18 mouse cellular contexts compared by ENCODE assay signal in the genomic region with DNA sequence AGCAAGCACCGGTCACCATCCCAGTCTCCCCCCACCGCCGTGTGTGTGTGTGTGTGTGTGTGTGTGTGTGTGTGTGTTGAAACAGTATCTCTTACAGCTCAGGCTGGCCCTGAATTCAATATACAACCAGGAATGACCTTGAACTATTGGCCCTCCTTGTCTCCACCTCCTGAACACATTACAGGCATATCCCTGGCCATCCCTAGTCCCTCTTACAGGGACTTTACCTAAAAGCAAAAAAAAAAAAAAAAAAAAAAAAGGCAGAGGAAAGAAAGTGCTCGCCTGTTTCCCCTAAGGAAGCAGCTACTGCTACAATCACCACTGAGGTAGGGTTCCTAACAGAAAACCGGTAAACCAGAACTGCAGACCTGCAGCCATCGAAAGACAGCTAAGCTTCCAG. TPM values are rescaled to one million over a fixed set of nuclear protein-coding genes. Genes with fewer than 3 reads are reported as not detected.
DNase-seq lines count a peak whose midpoint lies in the region; ATAC-seq and TF ChIP-seq lines count a peak whose summit lies in the region.
"Had no signal": no experiment of that assay in that cellular context is flagged by ENCODE, and none has a peak within 500 bp of the region (broad histone marks: within the 10 kb centered on the region; RNA-seq: fewer than 3 reads in every experiment).

No protein-coding gene starts in this region.

- no peak for TF ChIP-seq CTCF in liver, adult 2 months (IDR thresholded peaks at IDR 0.05; ENCODE audit: low read depth, low read length)
- TF ChIP-seq CTCF in liver, postnatal 0 days (IDR thresholded peaks at IDR 0.05; ENCODE audit: low read depth), result no peak
- TF ChIP-seq CTCF in intestine, postnatal 0 days (IDR thresholded peaks at IDR 0.05; ENCODE audit: low read depth), result no peak

- 63% methylated on average over 6 of the region's 6 CpGs for WGBS in heart, embryonic 14.5 days
- WGBS in liver, adult 2 months, result 68% methylated on average over 6 of the region's 6 CpGs
- 38% methylated on average over 6 of the region's 6 CpGs for WGBS in liver, postnatal 0 days (ENCODE audit: insufficient replicate concordance)
- 43% methylated on average over 6 of the region's 6 CpGs for WGBS in intestine, postnatal 0 days

- peak overlapping the region; percentile 2 to 45; a peak in 2 of 4 replicates for H3K27ac ChIP-seq in heart, embryonic 14.5 days (replicated peaks in 1 of 2; ENCODE audit: control insufficient read depth in 1 of 2, insufficient read depth in 1 of 2, low read depth in 2 of 2, low read length in 2 of 2)
- H3K27ac ChIP-seq in liver, adult 2 months (replicated peaks; ENCODE audit: insufficient read depth, low read depth, low read length), result no peak overlapping the region
- H3K27ac ChIP-seq in liver, postnatal 0 days (ENCODE audit: low read depth), result no peak overlapping the region
- peak overlapping the region; percentile 35 for H3K27ac ChIP-seq in intestine, postnatal 0 days (ENCODE audit: low read depth, low read length)
- H3K27ac ChIP-seq: hindbrain, postnatal 0 days; layer of hippocampus, adult 2 months; midbrain, embryonic 10.5 days; neural tube, embryonic 12.5 days had no signal

- H3K79me2 ChIP-seq in liver, adult 2 months (ENCODE audit: control insufficient read depth, insufficient read depth, low read length), result peaks cover 15% of the 10 kb centered on the region; the same call in 1 of the 2 replicates

- ATAC-seq in heart, embryonic 14.5 days (ENCODE audit: insufficient number of reproducible peaks, insufficient read depth, low FRiP score, low read depth), result no peak
- no peak for ATAC-seq in liver, postnatal 0 days
- no peak; the same call in 1 of the 2 replicates for ATAC-seq in intestine, postnatal 0 days
- ATAC-seq: hindbrain, postnatal 0 days had no signal

- peak overlapping the region; percentile 93 for H3K9ac ChIP-seq in heart, embryonic 14.5 days (ENCODE audit: low read length)
- H3K9ac ChIP-seq in liver, adult 2 months (ENCODE audit: low read depth, low read length), result no peak overlapping the region
- H3K9ac ChIP-seq in liver, postnatal 0 days (replicated peaks), result no peak overlapping the region
- no peak overlapping the region for H3K9ac ChIP-seq in intestine, postnatal 0 days (ENCODE audit: low read depth, low read length)
- H3K9ac ChIP-seq: neural tube, embryonic 12.5 days had no signal

- H3K27me3 ChIP-seq in heart, embryonic 14.5 days (ENCODE audit: control insufficient read depth, insufficient read depth, low read length), result no peaks in the 10 kb centered on the region
- no peaks in the 10 kb centered on the region for H3K27me3 ChIP-seq in liver, adult 2 months (ENCODE audit: control insufficient read depth, insufficient read depth, low read length)
- H3K27me3 ChIP-seq in liver, postnatal 0 days (ENCODE audit: insufficient read depth, low read length), result peaks cover 20% of the 10 kb centered on the region
- H3K27me3 ChIP-seq in intestine, postnatal 0 days (replicated peaks; ENCODE audit: control insufficient read depth, insufficient read depth, low read length), result no peaks in the 10 kb centered on the region

- DNase-seq in adrenal gland, postnatal 14 days, result peak; percentile 32
- DNase-seq in adrenal gland, postnatal 10 days, result no peak
- no peak for DNase-seq in heart, postnatal 14 days
- DNase-seq in liver, adult 2 months (ENCODE audit: extremely low read depth, low read depth, low spot score), result peak; percentile 44
- DNase-seq in liver, postnatal 0 days, result no peak
- DNase-seq in cerebellum, adult 11-12 months, result no peak
- DNase-seq: adrenal gland, postnatal 25 days; cerebellum, adult 2 months; gastrocnemius, postnatal 14 days; lung, postnatal 36 days; right cerebral cortex, postnatal 14 days; thymus, postnatal 14 days had no signal

- peak overlapping the region; percentile 6 to 22; a peak in 3 of 4 replicates for H3K4me3 ChIP-seq in heart, embryonic 14.5 days (ENCODE audit: control insufficient read depth in 1 of 2, insufficient read depth in 1 of 2, low read depth in 1 of 2, low read length in 2 of 2)
- H3K4me3 ChIP-seq in liver, adult 2 months (ENCODE audit: insufficient read depth, low read depth, low read length), result no peak overlapping the region
- no peak overlapping the region for H3K4me3 ChIP-seq in liver, postnatal 0 days (ENCODE audit: low read depth, low read length)
- H3K4me3 ChIP-seq in intestine, postnatal 0 days (ENCODE audit: low read depth, low read length), result no peak overlapping the region
- H3K4me3 ChIP-seq: layer of hippocampus, adult 2 months; midbrain, embryonic 10.5 days; neural tube, embryonic 12.5 days had no signal

- no peak for TF ChIP-seq POLR2A in liver, adult 2 months (IDR thresholded peaks at IDR 0.05; ENCODE audit: extremely low read depth, insufficient read depth, low read length)

- peaks cover 7% of the 10 kb centered on the region; the same call in 1 of the 2 replicates for H3K9me3 ChIP-seq in heart, embryonic 14.5 days (ENCODE audit: control insufficient read depth, low read length)
- H3K9me3 ChIP-seq in liver, postnatal 0 days (ENCODE audit: low read length), result peaks cover 5% of the 10 kb centered on the region
- no peaks in the 10 kb centered on the region for H3K9me3 ChIP-seq in intestine, postnatal 0 days (ENCODE audit: control insufficient read depth)

- H3K36me3 ChIP-seq in heart, embryonic 14.5 days (ENCODE audit: control insufficient read depth, insufficient read depth, low read length), result peaks cover 70% of the 10 kb centered on the region
- peaks cover 6% of the 10 kb centered on the region; the same call in 1 of the 2 replicates for H3K36me3 ChIP-seq in liver, adult 2 months (ENCODE audit: control insufficient read depth, insufficient read depth, low read length)
- H3K36me3 ChIP-seq in liver, postnatal 0 days (replicated peaks; ENCODE audit: insufficient read depth, low read length), result peaks cover 8% of the 10 kb centered on the region; the same call in 1 of the 2 replicates
- peaks cover 28% of the 10 kb centered on the region for H3K36me3 ChIP-seq in intestine, postnatal 0 days (ENCODE audit: control insufficient read depth, insufficient read depth)

- intact Hi-C loops in heart, postnatal 14 days (cut with DNase I), result no loop called here

- H3K4me1 ChIP-seq in heart, embryonic 14.5 days (ENCODE audit: control insufficient read depth in 2 of 2, insufficient read depth in 2 of 2, low read length in 2 of 2), result peaks cover 19 to 41% of the 10 kb centered on the region in 2 experiments
- H3K4me1 ChIP-seq in liver, adult 2 months (ENCODE audit: control insufficient read depth, insufficient read depth, low read length), result peaks cover 2% of the 10 kb centered on the region; the same call in 1 of the 2 replicates
- H3K4me1 ChIP-seq in liver, postnatal 0 days (ENCODE audit: insufficient read depth), result peaks cover 30% of the 10 kb centered on the region
- H3K4me1 ChIP-seq in intestine, postnatal 0 days (replicated peaks; ENCODE audit: control insufficient read depth, insufficient read depth, low read length), result peaks cover 13% of the 10 kb centered on the region; the same call in 1 of the 2 replicates

- H3K4me2 ChIP-seq in heart, embryonic 14.5 days (ENCODE audit: low read length), result peak overlapping the region; percentile 96
- H3K4me2 ChIP-seq in liver, postnatal 0 days (ENCODE audit: low read depth, low read length), result no peak overlapping the region
- peak overlapping the region; percentile 25 for H3K4me2 ChIP-seq in intestine, postnatal 0 days (replicated peaks; ENCODE audit: low read depth)
- H3K4me2 ChIP-seq: neural tube, embryonic 12.5 days had no signal

- no peak for TF ChIP-seq EP300 in liver, postnatal 0 days (IDR thresholded peaks at IDR 0.05; ENCODE audit: low read depth)

RNA-seq across cellular contexts. Expression of a gene that starts 7.1 kb away (rescaled TPM):
- total RNA-seq in adrenal gland, postnatal 14 days (2021), result 11.1 and 12.0 TPM in 2 replicates
- total RNA-seq in adrenal gland, postnatal 10 days (2021), result 10 to 100 TPM; 15.0 to 16.9 TPM
- polyA plus RNA-seq in heart, embryonic 14.5 days (2014; fragmentation: Nextera tagmentation; extraction: Ambion mirVana), result 18.7 and 30.8 TPM in 2 replicates
- 10 to 100 TPM; 13.6 to 15.5 TPM for total RNA-seq in heart, postnatal 14 days (2021)
- total RNA-seq in liver, adult 2 months (2014; rRNA removed), result 4.1 and 6.0 TPM in 2 replicates
- polyA plus RNA-seq in liver, adult 2 months (2012; rRNA removed), result 11.4 and 12.6 TPM in 2 replicates
- 1.8 and 2.9 TPM in 2 replicates for polyA plus RNA-seq in liver, postnatal 0 days (2015; fragmentation: Nextera tagmentation; extraction: Ambion mirVana)
- 5.4 and 6.1 TPM in 2 replicates for polyA plus RNA-seq in intestine, postnatal 0 days (2015; fragmentation: Nextera tagmentation; extraction: Ambion mirVana)

Comparison
In these comparisons a context has a peak if more than half of its experiments do, and no peak if none do; other contexts are left out.
1. DNase-seq: peak in adrenal gland, postnatal 14 days (single experiment) and liver, adult 2 months (single experiment); none in adrenal gland, postnatal 10 days (single experiment), heart, postnatal 14 days (0 of 2), liver, postnatal 0 days (single experiment) and cerebellum, adult 11-12 months (single experiment).
2. H3K27ac ChIP-seq: peak in heart, embryonic 14.5 days (2 of 2) and intestine, postnatal 0 days (single experiment); none in liver, adult 2 months (single experiment) and liver, postnatal 0 days (single experiment).
3. H3K4me3 ChIP-seq: peak in heart, embryonic 14.5 days (2 of 2); none in liver, adult 2 months (single experiment), liver, postnatal 0 days (single experiment) and intestine, postnatal 0 days (single experiment).